Mouse (Mus musculus): ENCODE data around the gene Kcnip4. TPM values are rescaled to one million over a fixed set of nuclear protein-coding genes. Genes with fewer than 3 reads are reported as not detected.

Kcnip4 gene
- total RNA-seq, 2 experiments from 2014 or later, result 0.11 TPM; not detected in 1

- DNase-seq (ENCODE audit: low spot score), result no peak
- intact Hi-C loops (cut with DNase I), result no loop called here
Observed at GRCm38 (mm10) chr5:48997359-48997758, 527.3 kb downstream of the Kcnip4 start.

GRCm38 (mm10) chr5:48989145-48989659 lies 535.5 kb downstream of the Kcnip4 start:
- no peak for DNase-seq (ENCODE audit: low spot score)
- intact Hi-C loops (cut with DNase I), result no loop called here

GRCm38 (mm10) chr5:48942378-48943088 lies 582.2 kb downstream of the Kcnip4 start:
- intact Hi-C loops (cut with DNase I), result no loop called here
- no peak for DNase-seq (ENCODE audit: low spot score)

- DNase-seq (ENCODE audit: low spot score), result no peak
- intact Hi-C loops (cut with DNase I), result no loop called here
Observed at GRCm38 (mm10) chr5:48931881-48932280, 592.8 kb downstream of the Kcnip4 start.

- intact Hi-C loops (cut with DNase I), result no loop called here
Observed at GRCm38 (mm10) chr5:48890216-48890615, 634.5 kb downstream of the Kcnip4 start.

GRCm38 (mm10) chr5:48889395-48890194 lies 635.1 kb downstream of the Kcnip4 start:
- intact Hi-C loops (cut with DNase I), result no loop called here
- DNase-seq (ENCODE audit: low spot score), result no peak

More at GRCm38 (mm10) chr5:48890216-48890615, 634.5 kb downstream of the Kcnip4 start:
- DNase-seq (ENCODE audit: low spot score), result no peak

- intact Hi-C loops (cut with DNase I), result no loop called here
- no peak for DNase-seq (ENCODE audit: low spot score)
Observed at GRCm38 (mm10) chr5:48878081-48878480, 646.6 kb downstream of the Kcnip4 start.

- no peak for DNase-seq (ENCODE audit: low spot score)
- intact Hi-C loops (cut with DNase I), result no loop called here
Observed at GRCm38 (mm10) chr5:48864268-48864967, 660.3 kb downstream of the Kcnip4 start.

- intact Hi-C loops (cut with DNase I), result no loop called here
- no peak for DNase-seq (ENCODE audit: low spot score)
Observed at GRCm38 (mm10) chr5:48840971-48841370, 683.7 kb downstream of the Kcnip4 start.

GRCm38 (mm10) chr5:48795526-48795925 lies 729.2 kb downstream of the Kcnip4 start:
- no peak for DNase-seq (ENCODE audit: low spot score)
- intact Hi-C loops (cut with DNase I), result no loop called here

GRCm38 (mm10) chr5:48779376-48779775 lies 745.3 kb downstream of the Kcnip4 start:
- no peak for DNase-seq (ENCODE audit: low spot score)

GRCm38 (mm10) chr5:48748613-48749012 lies 776.1 kb downstream of the Kcnip4 start:
- intact Hi-C loops (cut with DNase I), result no loop called here
- no peak for DNase-seq (ENCODE audit: low spot score)

More at GRCm38 (mm10) chr5:48779376-48779775, 745.3 kb downstream of the Kcnip4 start:
- intact Hi-C loops (cut with DNase I), result no loop called here

GRCm38 (mm10) chr5:48737640-48738039 lies 787.1 kb downstream of the Kcnip4 start:
- no peak for DNase-seq (ENCODE audit: low spot score)
- intact Hi-C loops (cut with DNase I), result no loop called here

- intact Hi-C loops (cut with DNase I), result no loop called here
- no peak for DNase-seq (ENCODE audit: low spot score)
Observed at GRCm38 (mm10) chr5:48718166-48718565, 806.5 kb downstream of the Kcnip4 start.

GRCm38 (mm10) chr5:48705997-48706396 lies 818.7 kb downstream of the Kcnip4 start:
- DNase-seq (ENCODE audit: low spot score), result no peak

GRCm38 (mm10) chr5:48687068-48687467 lies 837.6 kb downstream of the Kcnip4 start:
- intact Hi-C loops (cut with DNase I), result no loop called here
- no peak for DNase-seq (ENCODE audit: low spot score)

More at GRCm38 (mm10) chr5:48705997-48706396, 818.7 kb downstream of the Kcnip4 start:
- intact Hi-C loops (cut with DNase I), result no loop called here

- no peak for DNase-seq (ENCODE audit: low spot score)
- intact Hi-C loops (cut with DNase I), result no loop called here
Observed at GRCm38 (mm10) chr5:48679733-48680595, 844.7 kb downstream of the Kcnip4 start.

GRCm38 (mm10) chr5:48662504-48662903 lies 862.2 kb downstream of the Kcnip4 start:
- intact Hi-C loops (cut with DNase I), result no loop called here
- no peak for DNase-seq (ENCODE audit: low spot score)

- intact Hi-C loops (cut with DNase I), result no loop called here
Observed at GRCm38 (mm10) chr5:48659975-48660374, 864.7 kb downstream of the Kcnip4 start.

More at GRCm38 (mm10) chr5:48659975-48660374, 864.7 kb downstream of the Kcnip4 start:
- no peak for DNase-seq (ENCODE audit: low spot score)
